In the genomic region with DNA sequence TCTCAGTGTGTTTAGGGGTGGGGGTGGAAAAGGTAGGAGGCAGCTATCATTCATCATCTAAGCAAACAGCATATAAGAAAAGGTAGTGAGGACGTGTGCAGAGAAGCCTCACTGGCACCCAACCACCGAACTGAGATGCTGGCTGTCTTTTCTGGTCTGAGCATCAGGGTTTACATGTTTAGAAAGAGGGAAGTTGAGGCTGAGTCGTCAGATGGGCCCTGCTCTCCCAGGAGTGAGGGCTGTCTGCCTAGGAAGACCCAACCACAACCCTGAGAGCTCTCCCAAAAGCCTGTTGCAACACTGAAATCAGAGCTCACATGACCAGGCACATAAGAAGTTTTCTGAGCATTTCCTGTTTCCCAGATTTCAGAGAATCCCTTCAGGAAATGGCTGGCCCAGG, we compare ENCODE assay signal across 20 mouse cellular contexts.
A peak's percentile ranks its signal among the peaks of the same experiment; 100 is the strongest.
DNase-seq lines count a peak whose midpoint lies in the region; ATAC-seq and TF ChIP-seq lines count a peak whose summit lies in the region.
"Had no signal": no experiment of that assay in that cellular context is flagged by ENCODE, and none has a peak within 500 bp of the region (broad histone marks: within the 10 kb centered on the region; RNA-seq: fewer than 3 reads in every experiment).

No protein-coding gene starts in this region.

- H3K4me3 ChIP-seq in hindbrain, embryonic 10.5 days: no peak overlapping the region
- H3K4me3 ChIP-seq in cerebellum, adult 2 months (replicated peaks; ENCODE audit: insufficient read depth, low read depth, low read length): no peak overlapping the region
- H3K4me3 ChIP-seq: embryonic facial prominence, embryonic 13.5 days; forebrain, embryonic 12.5 days; heart, embryonic 13.5 days; intestine, embryonic 15.5 days had no signal

- 76% methylated on average over 3 of the region's 3 CpGs for WGBS in hindbrain, embryonic 10.5 days
- WGBS in cerebellum, adult 2 months: 83% methylated on average over 3 of the region's 3 CpGs

- H3K27ac ChIP-seq in hindbrain, embryonic 10.5 days: no peak overlapping the region
- no peak overlapping the region for H3K27ac ChIP-seq in cerebellum, adult 2 months (ENCODE audit: insufficient read depth, low read length)
- H3K27ac ChIP-seq: embryonic facial prominence, embryonic 13.5 days; forebrain, embryonic 12.5 days; heart, embryonic 13.5 days; hindbrain, embryonic 14.5 days; intestine, embryonic 15.5 days had no signal

- no peaks in the 10 kb centered on the region for H3K36me3 ChIP-seq in splenic B cell, adult 2 months (ENCODE audit: control insufficient read depth, insufficient read depth, low read length, poor library complexity, severe bottlenecking)
- H3K36me3 ChIP-seq in hindbrain, embryonic 10.5 days: no peaks in the 10 kb centered on the region
- H3K36me3 ChIP-seq: embryonic facial prominence, embryonic 13.5 days; forebrain, embryonic 12.5 days; G1E; heart, embryonic 13.5 days; intestine, embryonic 15.5 days had no signal

- H3K27me3 ChIP-seq in splenic B cell, adult 2 months (ENCODE audit: control insufficient read depth, insufficient read depth, low read length, poor library complexity, severe bottlenecking): no peaks in the 10 kb centered on the region
- H3K27me3 ChIP-seq in hindbrain, embryonic 10.5 days (ENCODE audit: insufficient read depth, poor library complexity, severe bottlenecking): no peaks in the 10 kb centered on the region
- H3K27me3 ChIP-seq in cerebellum, adult 2 months (ENCODE audit: control insufficient read depth, insufficient read depth, low read length): no peaks in the 10 kb centered on the region
- H3K27me3 ChIP-seq: embryonic facial prominence, embryonic 13.5 days; forebrain, embryonic 12.5 days; heart, embryonic 13.5 days; intestine, embryonic 15.5 days had no signal

- H3K4me1 ChIP-seq in hindbrain, embryonic 10.5 days (replicated peaks): 0 out of 2 replicates have a peak, but pooled peaks cover 4% of the 10 kb centered on the region
- H3K4me1 ChIP-seq in cerebellum, adult 2 months (ENCODE audit: control insufficient read depth, insufficient read depth, low read length): peaks cover 6% of the 10 kb centered on the region

- no peak for TF ChIP-seq POLR2A in cerebellum, adult 2 months (IDR thresholded peaks at IDR 0.05; ENCODE audit: borderline replicate concordance, insufficient read depth, low read length)

- H3K9me3 ChIP-seq in hindbrain, embryonic 10.5 days: no peaks in the 10 kb centered on the region
- H3K9me3 ChIP-seq: embryonic facial prominence, embryonic 13.5 days; forebrain, embryonic 12.5 days; G1E; heart, embryonic 13.5 days; intestine, embryonic 15.5 days had no signal

- TF ChIP-seq CTCF in cerebellum, adult 2 months (IDR thresholded peaks at IDR 0.05; ENCODE audit: borderline replicate concordance, insufficient read depth, low read depth, low read length): no peak

- ATAC-seq in granulocyte monocyte progenitor cell, adult 5-6 weeks (replicated peaks; ENCODE audit: poor library complexity, severe bottlenecking): peak; percentile 88
- ATAC-seq: forebrain, embryonic 16.5 days; intestine, embryonic 15.5 days had no signal

- DNase-seq in spleen, postnatal 36 days (ENCODE audit: low spot score in 2 of 2): peak; percentile 45 to 51
- DNase-seq in spleen, adult 12 weeks (ENCODE audit: low spot score): no peak
- peak; percentile 21 for DNase-seq in NIH3T3 (ENCODE audit: low read depth)
- DNase-seq in splenic B cell, adult 2 months (ENCODE audit: low read depth, low spot score): peak; percentile 49
- no peak for DNase-seq in hindbrain, embryonic 10.5 days (ENCODE audit: low spot score)
- DNase-seq in layer of hippocampus, adult 9-11 months: no peak
- DNase-seq in cerebellum, adult 2 months: no peak
- DNase-seq: adrenal gland, postnatal 10 days; cerebellum, adult 18-20 months; cerebellum, postnatal 25 days; gastrocnemius, postnatal 14 days; heart, postnatal 4 days had no signal

Comparison
In these comparisons a context has a peak if more than half of its experiments do, and no peak if none do; other contexts are left out.
1. DNase-seq: peak in spleen, postnatal 36 days (2 of 2), NIH3T3 (single experiment) and splenic B cell, adult 2 months (single experiment); none in spleen, adult 12 weeks (single experiment), hindbrain, embryonic 10.5 days (single experiment), layer of hippocampus, adult 9-11 months (single experiment) and cerebellum, adult 2 months (0 of 2).